Mouse (Mus musculus) ZHBTc4 (cell line): ENCODE results near the gene Tgm4.
A peak's percentile ranks its signal among the peaks of the same experiment; 100 is the strongest.

Experiments
- DNase-seq: peaks from one replicate; pipeline ENCODE4 v3.0.0-alpha.2; 2011; ENCODE audit warnings: low read depth, low spot score

The Tgm4 gene

GRCm38 (mm10) chr9:123107186-123107585 lies 72.7 kb downstream of the Tgm4 start:
- peak; percentile 42 for DNase-seq

GRCm38 (mm10) chr9:123109188-123109587 lies 74.7 kb downstream of the Tgm4 start:
- no peak for DNase-seq

GRCm38 (mm10) chr9:123111751-123112221 lies 77.3 kb downstream of the Tgm4 start:
- peak; percentile 19 for DNase-seq

GRCm38 (mm10) chr9:123112805-123113521 lies 78.4 kb downstream of the Tgm4 start, which contains the start of the genes Zdhhc3 and Exosc7:
TSS of gene Zdhhc3 (minus strand) at chr9:123113205.
TSS of gene Exosc7 (plus strand) at chr9:123113215.
- DNase-seq: peak; percentile 95

GRCm38 (mm10) chr9:123113931-123114330 lies 79.4 kb downstream of the Tgm4 start:
- DNase-seq: no peak

GRCm38 (mm10) chr9:123115566-123115965 lies 81.0 kb downstream of the Tgm4 start:
- DNase-seq: no peak
